Mouse (Mus musculus) embryonic stem cell, embryonic (primary cell): ENCODE measurements at regions not wholly inside any gene's neighbourhood (a gene's known extent, or its start where the extent isn't known, plus 50 kb on each side); places are given as distances from the start of the nearest gene placed in this dataset.

Experiments used
- CTCF ChIA-PET, 4 experiments: fragments of 300-600 bp in 2 of 4; fragments of 350-600 bp in 2 of 4; sonication (Branson Sonifier 250); formaldehyde crosslinking; loops; one replicate each; lab custom pipeline; 2022; ENCODE audit warnings: inconsistent platforms in 2 of 4; lab: Charles Lee
- POLR2A ChIA-PET, 4 experiments: fragments of 300-600 bp in 2 of 4; fragments of 350-600 bp in 2 of 4; sonication (Branson Sonifier 250); formaldehyde crosslinking; loops; one replicate each; lab custom pipeline; 2022; ENCODE audit warnings: antibody characterized with exemption in 4 of 4, inconsistent platforms in 1 of 4; lab: Charles Lee

DNA sequence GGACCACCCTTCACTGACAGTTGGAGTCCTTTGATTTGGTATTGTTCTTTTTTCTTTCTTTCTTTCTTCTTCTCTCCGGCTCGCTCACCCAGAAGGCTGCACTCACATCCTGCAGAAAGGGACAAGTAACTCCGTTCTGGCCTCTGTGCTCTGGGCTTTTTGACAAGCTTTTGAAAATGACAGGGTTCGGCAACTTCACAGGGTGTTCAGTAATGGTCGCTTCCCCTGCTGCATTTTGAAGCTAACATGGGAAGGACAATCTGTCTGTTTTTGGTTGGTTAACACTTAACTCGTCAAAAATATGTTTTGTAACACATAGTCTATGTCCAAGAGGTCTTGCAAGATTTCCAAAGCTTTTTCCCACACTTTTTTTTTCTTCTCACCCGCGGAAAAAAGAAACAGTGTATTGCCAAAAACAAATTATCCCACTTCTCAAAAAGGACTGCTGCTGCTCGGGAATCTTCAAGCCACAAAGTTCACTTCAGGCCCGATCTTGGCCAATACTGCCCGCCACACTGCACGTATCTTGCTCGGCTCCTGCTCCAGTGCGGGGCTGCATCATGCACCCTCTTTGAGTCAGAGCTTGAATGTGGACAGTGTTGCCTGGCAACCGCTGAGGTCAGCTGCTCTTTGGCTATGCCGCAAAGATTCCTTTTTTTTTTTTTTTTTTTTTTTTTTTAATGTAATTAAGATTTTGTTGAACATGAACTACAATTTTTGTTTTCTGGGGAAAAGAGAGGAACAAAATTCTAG lies 209.4 kb upstream of the Inhba start:
- ChIA-PET CTCF (interaction anchor here in 1 of 4 experiments (1.6 kb wide), 1 partner anchor 184 kb away, joined by 4 read pairs; no protein-coding TSS in a partner anchor), POLR2A (interaction anchor here in 1 of 4 experiments (0.6 kb wide), 1 partner anchor 11 kb away, joined by 3 read pairs; no protein-coding TSS in a partner anchor)

DNA sequence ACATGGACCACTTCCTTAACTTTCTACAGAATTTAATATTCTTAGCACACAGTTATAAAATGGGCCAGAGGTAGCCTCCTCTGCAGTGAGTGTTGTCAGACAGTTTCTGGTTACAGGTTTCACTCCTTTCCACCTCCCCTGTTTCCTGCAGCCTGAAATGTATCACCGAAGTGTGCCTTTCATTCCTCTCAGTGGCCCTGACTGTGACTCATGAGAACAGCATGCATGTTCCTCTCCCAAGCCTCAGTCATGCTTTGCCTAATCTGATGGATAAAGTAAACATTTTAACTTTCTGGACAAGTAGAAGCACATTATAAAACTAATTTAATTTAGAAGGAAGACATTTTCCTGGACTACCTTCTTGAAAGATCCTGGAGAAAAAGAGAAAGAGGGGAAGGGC lies 207.7 kb upstream of the Inhba start:
- CTCF ChIA-PET: no interaction called here
- POLR2A ChIA-PET: no interaction called here

DNA sequence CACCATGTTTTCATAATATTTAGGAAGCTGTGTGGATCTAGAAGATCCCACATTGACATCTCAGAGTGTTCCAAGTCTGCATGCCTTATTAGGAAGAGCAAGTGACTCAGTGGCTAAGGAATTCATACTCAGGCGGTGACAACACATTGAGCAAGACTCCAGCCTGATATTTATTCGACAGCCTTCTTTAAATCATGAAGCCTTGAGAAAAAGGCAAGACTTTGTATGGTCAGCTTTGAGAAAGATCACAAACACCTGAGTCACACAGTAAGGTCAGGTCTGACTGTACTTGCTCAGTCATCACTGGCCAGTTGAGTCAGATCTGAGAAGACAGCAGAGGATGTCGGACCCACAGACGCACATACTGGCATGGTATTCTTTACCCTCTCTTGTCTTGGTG lies 204.7 kb upstream of the Inhba start:
- CTCF ChIA-PET: no interaction called here
- POLR2A ChIA-PET: no interaction called here

DNA sequence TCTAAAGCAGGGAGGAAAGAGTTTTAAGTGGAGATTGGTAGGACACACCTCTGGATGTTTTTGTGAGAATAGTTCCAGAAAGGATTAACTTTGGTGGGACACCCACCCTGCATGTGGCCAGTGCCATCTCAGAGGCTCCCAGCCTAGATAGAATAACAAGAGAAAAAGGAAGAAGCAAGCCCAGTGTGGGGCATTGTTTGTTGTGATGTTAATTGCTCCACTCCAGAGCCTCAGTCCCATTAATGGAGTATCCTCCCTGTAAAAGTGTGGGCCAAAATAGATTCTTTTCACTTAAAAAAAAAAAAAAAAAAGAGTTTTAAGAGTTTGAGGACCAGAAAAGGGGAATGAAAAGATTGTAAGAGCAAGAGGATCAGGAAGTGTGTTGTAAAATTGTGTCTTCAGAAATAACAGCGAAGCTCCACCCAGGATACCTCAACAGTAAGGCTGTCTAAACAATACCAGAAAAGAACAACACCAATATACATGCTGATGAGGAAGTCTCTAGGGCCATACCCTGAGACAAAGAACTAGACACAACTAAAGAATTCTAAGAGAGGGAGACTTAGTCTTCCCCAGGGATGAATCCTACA lies 189.3 kb upstream of the Inhba start:
- ChIA-PET CTCF (no interaction called here), POLR2A (interaction anchor here in 2 of 4 experiments (0.7 kb wide), 2 partner anchors 22 to 1211 kb away, joined by 3 to 5 read pairs; no protein-coding TSS in a partner anchor)

DNA sequence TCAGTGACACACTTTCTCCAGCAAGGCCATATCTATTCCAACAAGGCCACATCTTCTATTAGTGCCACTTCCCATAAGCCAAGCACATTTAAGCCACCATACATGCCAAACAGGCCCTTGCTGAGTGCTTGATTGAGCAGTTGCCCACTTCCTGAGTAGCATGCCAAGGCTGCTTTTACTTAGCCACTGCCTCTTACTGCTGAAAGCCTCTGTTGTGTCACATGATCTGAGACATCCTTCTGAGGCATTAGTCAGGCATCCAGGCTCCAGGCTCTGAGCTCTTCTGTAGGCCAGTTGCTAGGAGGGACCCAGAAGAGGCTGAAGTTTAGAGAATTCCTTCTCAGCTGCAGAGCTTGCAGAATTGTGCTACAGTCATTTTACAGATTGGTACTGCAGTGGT lies 165.8 kb upstream of the Inhba start:
- CTCF ChIA-PET: interaction anchor here in 1 of 4 experiments (0.6 kb wide), 1 partner anchor 428 kb away, joined by 3 read pairs; no protein-coding TSS in a partner anchor
- POLR2A ChIA-PET: no interaction called here

DNA sequence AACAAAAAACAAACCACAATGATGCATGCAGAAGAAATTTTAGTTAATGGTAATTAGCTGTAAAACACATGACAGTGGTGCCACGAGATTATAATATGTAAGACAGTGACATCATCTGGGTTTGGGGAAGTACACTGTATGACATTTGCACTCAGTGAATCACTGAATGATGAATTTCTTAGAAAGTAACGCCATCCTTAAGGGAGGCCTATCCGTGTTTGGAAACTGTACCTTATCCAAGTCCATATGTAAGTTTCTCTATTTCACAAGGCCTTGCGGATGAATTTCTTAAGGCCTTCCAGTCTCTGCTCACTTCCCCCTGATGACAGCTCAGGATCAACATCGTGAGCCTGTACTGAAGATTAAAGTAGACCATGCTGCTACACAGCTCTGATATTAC lies 163.6 kb upstream of the Inhba start:
- ChIA-PET CTCF (no interaction called here), POLR2A (no interaction called here)

DNA sequence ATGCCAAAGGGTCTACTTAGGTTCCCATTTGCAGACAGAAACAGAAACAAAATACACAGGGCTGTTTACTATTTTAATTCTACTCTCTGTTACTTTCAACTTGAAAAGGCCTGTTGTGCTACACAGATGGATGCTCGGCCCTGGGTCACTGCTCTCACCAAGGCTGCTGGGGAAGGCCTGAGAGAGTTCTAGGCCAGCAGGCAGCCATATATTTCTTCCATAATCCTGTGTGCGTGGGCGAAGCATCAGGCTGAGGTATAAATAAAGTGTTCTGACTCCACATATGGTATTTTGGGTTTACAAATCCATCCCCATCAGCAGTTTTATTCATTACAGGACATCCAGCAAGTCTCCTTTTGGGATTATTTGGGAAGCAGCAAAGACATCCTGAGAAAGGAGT lies 162.5 kb upstream of the Inhba start:
- CTCF ChIA-PET: no interaction called here
- POLR2A ChIA-PET: no interaction called here

DNA sequence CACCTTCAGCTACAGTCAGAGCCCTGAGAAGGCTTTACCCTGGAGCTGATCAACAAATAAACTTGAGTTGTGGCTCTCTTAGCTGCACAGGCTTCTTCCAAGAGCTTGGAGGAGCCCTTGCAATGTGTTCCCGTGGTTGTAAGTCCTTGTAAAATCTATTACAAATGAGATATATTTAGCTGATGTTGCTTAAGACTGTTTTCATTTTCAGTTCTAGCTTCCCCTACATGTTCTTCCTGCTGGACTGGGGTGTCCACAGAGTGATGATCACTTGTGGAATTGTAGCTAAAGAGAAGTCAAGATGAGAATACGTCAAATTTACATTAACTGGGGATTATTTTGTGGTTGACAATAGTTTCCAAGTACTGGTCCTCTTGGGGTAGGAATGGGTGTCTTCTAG lies 161.3 kb upstream of the Inhba start:
- CTCF ChIA-PET: interaction anchor here in 1 of 4 experiments (0.6 to 0.8 kb wide), 2 partner anchors 61 to 87 kb away, joined by 3 read pairs; no protein-coding TSS in a partner anchor
- POLR2A ChIA-PET: interaction anchor here in 1 of 4 experiments (1.3 kb wide), 1 partner anchor 10 kb away, joined by 3 read pairs; no protein-coding TSS in a partner anchor

DNA sequence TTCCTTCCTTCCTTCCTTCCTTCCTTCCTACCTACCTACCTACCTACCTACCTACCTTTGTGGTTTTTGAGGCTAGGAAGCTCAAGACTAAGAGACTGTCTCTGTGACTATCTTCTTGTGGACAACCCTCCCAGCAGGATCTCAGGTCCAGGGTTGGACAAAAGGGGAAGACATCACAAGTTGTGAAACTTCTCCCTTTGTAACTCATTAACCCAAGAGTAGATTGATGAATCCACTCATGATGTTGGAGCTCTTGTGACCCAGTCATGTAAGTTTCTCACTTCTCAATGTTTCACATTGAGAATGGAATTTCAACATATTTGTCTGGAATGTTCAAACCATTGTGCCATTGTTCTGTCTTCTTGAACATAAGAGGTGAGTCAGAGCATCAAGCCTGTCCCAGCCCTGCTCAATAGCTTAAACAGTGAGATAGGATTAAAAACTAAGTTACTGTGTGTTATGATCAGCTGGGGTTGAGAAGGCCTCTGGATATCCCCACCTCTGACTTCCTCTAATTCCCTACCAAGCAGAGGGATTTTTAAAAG lies 158.6 kb upstream of the Inhba start:
- CTCF ChIA-PET: no interaction called here
- POLR2A ChIA-PET: interaction anchor here in 1 of 4 experiments (0.7 kb wide), 1 partner anchor 138 kb away, joined by 8 read pairs; no protein-coding TSS in a partner anchor

DNA sequence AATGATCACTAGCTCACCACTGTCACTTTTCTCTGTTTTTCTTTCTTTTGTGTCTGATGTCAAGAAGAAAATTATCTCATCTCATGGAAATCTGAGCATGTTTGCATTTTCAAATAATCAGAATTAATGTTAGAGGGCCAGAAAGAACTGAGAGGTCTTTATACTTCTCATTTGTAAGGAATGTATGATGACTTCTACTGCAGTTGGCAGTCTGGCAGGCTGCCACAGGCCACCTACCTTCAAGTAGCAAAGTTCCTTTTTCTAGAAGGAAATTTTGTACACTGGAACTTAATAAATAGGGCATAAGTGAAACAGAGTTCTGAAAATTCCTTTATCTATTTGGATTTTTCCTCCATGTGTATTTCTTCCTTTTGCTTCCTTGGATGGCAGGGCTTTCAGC lies 148.7 kb upstream of the Inhba start:
- ChIA-PET POLR2A (interaction anchor here in 1 of 4 experiments (0.6 kb wide), 1 partner anchor 1865 kb away, joined by 4 read pairs; no protein-coding TSS in a partner anchor), CTCF (no interaction called here)

DNA sequence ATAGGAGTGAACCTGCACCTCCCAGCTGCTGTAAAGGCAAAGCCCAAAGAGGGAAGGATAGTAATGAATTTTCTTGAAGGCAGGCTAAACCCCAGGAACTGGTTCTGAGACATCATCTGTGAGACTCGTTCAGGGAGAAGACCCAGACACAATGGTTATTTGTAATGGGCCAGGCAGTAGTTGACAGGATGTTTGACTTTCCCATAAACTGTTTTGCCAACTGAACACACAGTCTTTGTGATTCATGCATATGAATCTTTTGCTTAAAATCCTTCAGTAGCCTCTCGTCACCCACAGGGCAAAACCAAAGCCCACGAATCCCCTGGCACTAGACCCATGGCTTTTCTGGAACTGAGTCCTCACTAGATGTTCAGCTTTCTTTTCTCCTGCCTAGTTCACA lies 148.3 kb upstream of the Inhba start:
- ChIA-PET CTCF (no interaction called here), POLR2A (no interaction called here)

DNA sequence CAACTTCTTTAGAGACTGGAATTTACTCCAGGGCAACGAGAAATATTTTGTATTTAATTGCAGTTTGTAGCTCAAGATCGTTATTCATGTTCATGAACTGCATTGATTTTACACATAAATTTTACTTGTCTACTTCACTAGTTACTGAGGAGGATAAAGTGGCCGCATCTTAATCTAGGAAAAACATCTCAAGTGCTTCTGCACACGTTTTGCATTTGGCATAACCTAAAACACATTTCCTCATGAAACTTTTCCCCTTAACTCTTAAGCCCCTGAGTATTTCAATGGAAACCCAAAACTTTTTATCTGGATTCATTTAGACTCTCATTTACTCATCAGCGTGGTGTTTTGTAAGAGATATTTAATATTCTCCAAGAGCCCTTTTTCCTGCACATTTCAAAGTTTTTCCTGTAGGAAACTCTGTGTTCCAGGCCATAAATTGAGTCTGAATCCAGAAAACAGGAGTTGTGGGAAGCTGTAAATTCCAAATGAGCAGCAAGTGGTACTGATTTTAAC lies 144.5 kb upstream of the Inhba start:
- ChIA-PET CTCF (no interaction called here), POLR2A (no interaction called here)

DNA sequence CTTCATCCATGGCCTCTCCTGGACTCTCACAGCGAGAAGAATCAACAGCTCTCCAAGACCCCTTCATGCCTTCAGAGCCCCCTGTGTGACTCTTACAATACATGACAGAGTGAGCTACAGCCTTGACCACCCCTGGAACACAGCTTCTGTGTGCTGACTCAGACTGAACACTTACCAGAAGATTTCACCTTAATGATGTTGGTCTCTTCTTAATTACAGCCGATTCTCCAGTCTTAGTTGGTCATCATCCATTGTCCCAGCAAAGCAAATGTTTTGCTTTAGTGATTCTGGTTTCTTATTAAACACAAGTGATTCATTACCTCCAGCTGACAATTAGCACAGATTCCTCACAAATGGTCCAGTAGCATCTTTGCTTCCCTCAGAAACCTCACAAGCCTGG lies 134.0 kb upstream of the Inhba start:
- ChIA-PET CTCF (no interaction called here), POLR2A (no interaction called here)

DNA sequence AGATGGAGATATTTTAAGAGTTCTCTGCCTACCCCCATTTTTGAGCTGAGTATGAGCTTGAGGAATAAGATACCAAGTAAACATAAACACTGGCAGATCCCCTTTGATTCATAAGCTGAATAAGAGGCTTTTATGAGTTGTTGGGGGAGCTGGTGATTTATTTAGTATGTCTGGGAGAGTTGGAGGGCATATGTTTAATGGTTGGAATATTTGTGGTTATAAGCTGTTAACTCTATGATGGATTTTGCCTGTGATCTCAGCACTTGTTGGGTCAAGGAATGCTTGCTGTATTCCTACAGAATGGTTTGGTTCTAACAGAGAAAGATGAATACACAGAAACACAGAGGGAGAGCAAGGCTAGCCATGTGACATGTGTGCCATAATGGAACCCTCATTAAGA lies 132.1 kb upstream of the Inhba start:
- CTCF ChIA-PET: no interaction called here
- POLR2A ChIA-PET: no interaction called here

DNA sequence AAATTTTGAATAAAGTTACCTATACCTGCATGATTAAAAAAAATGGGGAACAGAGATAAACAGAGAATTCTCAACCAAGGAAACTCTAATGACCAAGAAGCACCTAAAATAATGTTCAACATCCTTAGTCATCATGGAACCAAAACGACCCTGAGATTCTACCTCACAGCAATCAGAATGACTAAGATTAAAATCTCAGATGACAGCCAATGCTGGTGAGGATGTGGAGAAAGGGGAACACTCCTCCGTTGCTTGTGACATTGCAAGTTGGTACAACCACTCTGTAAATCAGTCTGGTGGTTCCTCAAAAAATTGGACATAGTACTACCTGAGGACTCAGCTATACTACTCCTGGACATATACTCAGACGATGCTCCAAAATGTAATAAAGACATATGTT lies 120.9 kb upstream of the Inhba start:
- ChIA-PET CTCF (no interaction called here), POLR2A (no interaction called here)

DNA sequence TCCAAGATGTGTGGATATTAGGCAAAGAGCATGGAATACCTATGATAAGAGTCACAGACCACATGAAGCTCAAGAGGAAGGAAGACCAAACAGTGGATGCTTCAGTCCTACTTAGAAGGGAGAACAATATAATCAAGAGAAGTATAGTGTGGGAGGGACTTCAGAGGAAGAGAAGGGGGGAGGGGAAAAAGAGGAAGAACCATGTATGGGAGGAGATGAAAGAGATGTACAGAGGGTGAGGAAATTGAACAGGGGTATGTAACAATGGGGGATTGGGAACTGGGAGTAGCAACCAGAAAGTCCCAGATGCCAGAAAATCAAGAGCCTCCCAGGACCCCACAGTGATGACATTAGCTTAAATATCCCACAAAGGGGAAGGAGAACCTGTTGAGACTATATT lies 120.2 kb upstream of the Inhba start:
- ChIA-PET POLR2A (no interaction called here), CTCF (no interaction called here)

DNA sequence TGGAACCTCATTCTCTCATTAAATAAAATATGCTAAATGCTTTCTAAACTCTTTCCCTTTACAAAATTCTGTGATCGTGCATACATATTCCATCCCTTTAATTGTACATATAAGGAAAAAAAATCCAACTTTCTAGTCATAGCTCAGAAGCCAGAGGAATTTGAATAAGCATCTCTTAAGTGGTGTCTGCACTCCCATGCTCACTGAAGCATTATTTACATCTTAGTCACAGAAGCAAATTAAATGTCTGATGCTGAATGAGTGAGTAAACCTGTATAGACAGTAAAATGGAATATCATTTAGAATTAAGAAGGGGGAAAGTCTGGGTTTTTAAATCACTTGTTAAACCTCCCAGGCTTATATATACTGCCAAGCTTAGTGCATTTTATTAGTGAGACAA lies 113.5 kb upstream of the Inhba start:
- CTCF ChIA-PET: no interaction called here
- POLR2A ChIA-PET: no interaction called here

DNA sequence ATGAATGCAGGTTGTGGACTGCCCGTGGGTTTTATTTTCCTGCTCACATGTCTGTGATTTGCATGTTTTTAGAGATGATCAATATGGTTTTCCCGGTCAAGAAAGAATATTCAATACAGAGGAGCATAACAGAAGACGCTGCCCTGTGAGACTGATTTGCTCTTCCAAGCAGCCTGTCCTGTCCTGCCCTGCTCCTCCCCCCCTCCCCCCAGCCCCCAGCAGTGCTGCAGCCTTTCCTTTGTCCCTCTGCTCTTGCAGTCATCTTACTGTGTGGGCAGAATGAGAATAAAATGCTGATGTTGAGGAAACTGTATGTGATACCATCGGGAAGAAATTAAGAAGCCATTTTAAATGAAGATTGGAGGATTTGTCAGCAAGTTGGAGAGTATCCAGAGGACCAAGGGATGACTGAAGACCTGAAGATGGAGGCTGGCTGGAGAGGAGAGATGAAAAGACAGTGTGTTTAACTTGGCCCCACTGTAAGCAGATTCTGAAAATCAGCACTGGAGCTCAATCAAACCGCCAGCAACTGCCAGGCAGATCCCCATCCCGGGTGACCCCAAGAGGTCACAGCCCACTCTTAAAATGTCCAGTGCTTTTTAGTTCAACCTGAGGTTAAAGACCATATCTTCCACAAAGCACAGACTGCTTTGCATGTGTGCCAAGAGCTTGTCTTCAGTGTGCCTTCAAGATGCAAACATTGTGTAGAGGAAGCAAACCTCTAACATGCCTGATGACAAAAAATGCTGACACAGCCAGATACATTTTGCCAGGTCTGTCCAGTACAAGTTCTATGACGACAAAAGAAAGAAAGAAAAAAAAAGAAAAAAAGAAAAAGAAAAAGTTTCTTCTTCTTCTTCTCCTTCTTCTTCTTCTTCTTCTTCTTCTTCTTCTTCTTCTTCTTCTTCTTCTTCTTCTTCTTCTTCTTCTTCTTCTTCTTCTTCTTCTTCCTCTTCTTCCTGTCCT lies 109.7 kb upstream of the Inhba start:
- CTCF ChIA-PET: no interaction called here
- POLR2A ChIA-PET: no interaction called here

DNA sequence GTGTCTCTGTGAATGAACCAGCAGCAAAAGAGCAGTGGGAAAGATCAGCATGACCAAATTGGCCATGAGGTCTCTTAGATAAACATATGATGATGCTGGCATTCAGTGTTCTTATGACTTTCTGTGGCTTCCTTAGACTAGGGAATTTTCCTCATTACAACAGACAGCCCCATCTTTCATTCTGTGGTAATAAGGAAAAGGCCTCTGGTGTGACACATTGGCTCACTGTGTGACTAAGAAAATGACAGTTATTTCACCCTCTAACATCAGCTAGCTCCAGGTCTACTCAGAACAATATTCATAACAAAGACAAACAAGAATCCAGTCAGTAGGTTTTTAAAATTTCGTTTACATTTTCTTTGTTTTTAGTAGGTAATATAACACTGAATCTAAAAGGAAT lies 103.8 kb upstream of the Inhba start:
- ChIA-PET POLR2A (no interaction called here), CTCF (no interaction called here)
